Mouse (Mus musculus): ENCODE measurements around the gene Abl2. TPM values are rescaled to one million over a fixed set of nuclear protein-coding genes. Genes with fewer than 3 reads are reported as not detected.
"Not testable (repeated sequence)": the region's sequence is repeated elsewhere in the genome, so short reads cannot be mapped to it uniquely, and the experiment has no call there.

Abl2 gene
- polyA plus RNA-seq, 1 experiment from 2014 or later, result 5.8 TPM

- WGBS, result 32% methylated on average over 10 of the region's 10 CpGs
- no peak for ATAC-seq
- H3K4me2 ChIP-seq, result no peak overlapping the region
- no peaks in the 10 kb centered on the region for H3K9me3 ChIP-seq (replicated peaks)
- peaks cover 30% of the 10 kb centered on the region for H3K4me1 ChIP-seq
- peaks cover 58% of the 10 kb centered on the region for H3K36me3 ChIP-seq (ENCODE audit: poor library complexity, severe bottlenecking)
- no peak overlapping the region for H3K4me3 ChIP-seq
- no peaks in the 10 kb centered on the region for H3K27me3 ChIP-seq
- H3K27ac ChIP-seq, result no peak overlapping the region
- H3K9ac ChIP-seq, result no peak overlapping the region
Observed at GRCm38 (mm10) chr1:156644061-156644460, 85.5 kb downstream of the Abl2 start.

GRCm38 (mm10) chr1:156644780-156645523, 86.4 kb downstream of the Abl2 start:
- Histone ChIP-seq H3K27me3 (no peaks in the 10 kb centered on the region), H3K9ac (no peak overlapping the region), H3K4me1 (peaks cover 30% of the 10 kb centered on the region), H3K4me3 (no peak overlapping the region), H3K27ac (peak overlapping the region; percentile 44), H3K9me3 (replicated peaks) (no peaks in the 10 kb centered on the region), H3K36me3 (ENCODE audit: poor library complexity, severe bottlenecking) (peaks cover 52% of the 10 kb centered on the region), H3K4me2 (no peak overlapping the region)
- 64% methylated on average over 13 of the region's 13 CpGs for WGBS
- ATAC-seq, result no peak

DNA sequence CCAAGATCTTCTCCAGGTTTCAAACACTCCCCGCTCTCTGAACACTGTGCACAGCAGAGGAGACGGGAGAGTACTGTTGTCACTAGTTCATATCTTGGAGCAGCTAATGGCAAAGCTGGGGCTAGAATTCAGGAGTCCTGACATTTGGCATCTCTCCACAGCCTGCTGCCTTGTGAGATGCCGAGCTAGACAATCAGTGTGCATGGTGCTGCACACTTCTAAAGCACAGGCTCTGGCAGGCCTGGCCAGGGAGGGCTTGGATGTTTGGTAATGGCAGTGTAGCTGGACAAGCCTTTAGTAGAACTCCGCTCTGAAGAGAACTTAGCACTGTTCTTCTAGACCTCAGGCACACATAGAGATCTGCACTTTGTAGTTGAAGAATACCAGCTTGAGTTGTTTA, 87.4 kb downstream of the Abl2 start:
- ATAC-seq, result no peak
- H3K4me3 ChIP-seq, result no peak overlapping the region
- H3K27ac ChIP-seq, result no peak overlapping the region; the same call in 1 of the 2 replicates
- peaks cover 42% of the 10 kb centered on the region for H3K36me3 ChIP-seq (ENCODE audit: poor library complexity, severe bottlenecking)
- 81% methylated on average over 4 of the region's 4 CpGs for WGBS
- no peak overlapping the region for H3K9ac ChIP-seq
- no peaks in the 10 kb centered on the region for H3K9me3 ChIP-seq (replicated peaks)
- H3K4me2 ChIP-seq, result no peak overlapping the region
- H3K27me3 ChIP-seq, result no peaks in the 10 kb centered on the region
- H3K4me1 ChIP-seq, result peaks cover 30% of the 10 kb centered on the region

DNA sequence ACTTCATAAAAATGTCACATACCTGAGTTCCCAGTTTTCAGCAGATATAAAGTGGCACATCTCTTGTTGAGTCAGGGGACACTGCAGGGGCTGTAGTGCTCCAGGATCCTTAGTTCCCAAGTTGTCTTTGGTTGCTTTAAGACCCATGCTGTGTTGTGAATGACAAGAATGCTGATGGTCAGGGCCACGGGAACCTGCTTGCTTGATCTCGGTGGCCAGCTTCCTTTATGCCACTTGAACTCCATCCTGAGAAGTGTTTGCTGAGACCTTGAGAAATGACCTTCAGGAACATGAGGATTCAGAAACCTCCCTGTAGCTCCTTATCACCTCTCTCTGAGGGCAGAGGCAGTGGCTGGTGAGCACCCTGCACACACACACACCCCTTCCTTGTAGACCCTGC, 90.1 kb downstream of the Abl2 start:
- Histone ChIP-seq H3K27me3 (no peaks in the 10 kb centered on the region), H3K36me3 (ENCODE audit: poor library complexity, severe bottlenecking) (peaks cover 17% of the 10 kb centered on the region; the same call in 1 of the 2 replicates), H3K9me3 (replicated peaks) (no peaks in the 10 kb centered on the region), H3K27ac (no peak overlapping the region), H3K4me2 (no peak overlapping the region), H3K4me3 (no peak overlapping the region), H3K9ac (no peak overlapping the region), H3K4me1 (peaks cover 24% of the 10 kb centered on the region)
- WGBS, result 39% methylated on average over 2 of the region's 2 CpGs
- no peak for ATAC-seq

GRCm38 (mm10) chr1:156650631-156651030, 92.0 kb downstream of the Abl2 start:
- no peaks in the 10 kb centered on the region for H3K9me3 ChIP-seq (replicated peaks)
- WGBS, result 79% methylated on average over 9 of the region's 9 CpGs
- 0 out of 2 replicates have a peak, but pooled peaks cover 7% of the 10 kb centered on the region for H3K4me1 ChIP-seq
- peaks cover 17% of the 10 kb centered on the region; the same call in 1 of the 2 replicates for H3K36me3 ChIP-seq (ENCODE audit: poor library complexity, severe bottlenecking)
- no peak overlapping the region for H3K4me3 ChIP-seq
- H3K27ac ChIP-seq, result no peak overlapping the region
- no peaks in the 10 kb centered on the region for H3K27me3 ChIP-seq
- no peak overlapping the region for H3K9ac ChIP-seq
- H3K4me2 ChIP-seq, result no peak overlapping the region
- 0 out of 2 replicates have a peak, but pooled peaks have one; percentile 36 for ATAC-seq

GRCm38 (mm10) chr1:156652189-156652822, 93.7 kb downstream of the Abl2 start:
- Histone ChIP-seq H3K4me2 (no peak overlapping the region), H3K9ac (no peak overlapping the region), H3K4me1 (0 out of 2 replicates have a peak, but pooled peaks cover 2% of the 10 kb centered on the region), H3K27me3 (no peaks in the 10 kb centered on the region), H3K36me3 (ENCODE audit: poor library complexity, severe bottlenecking) (peaks cover 18% of the 10 kb centered on the region; the same call in 1 of the 2 replicates), H3K9me3 (replicated peaks) (no peaks in the 10 kb centered on the region), H3K27ac (no peak overlapping the region), H3K4me3 (no peak overlapping the region)
- 77% methylated on average over 6 of the region's 6 CpGs for WGBS
- no peak for ATAC-seq

- H3K9me3 ChIP-seq (replicated peaks), result no peaks in the 10 kb centered on the region
- H3K9ac ChIP-seq, result no peak overlapping the region
- H3K4me3 ChIP-seq, result no peak overlapping the region
- H3K4me1 ChIP-seq, result 0 out of 2 replicates have a peak, but pooled peaks cover 2% of the 10 kb centered on the region
- no peaks in the 10 kb centered on the region for H3K27me3 ChIP-seq
- H3K36me3 ChIP-seq (ENCODE audit: poor library complexity, severe bottlenecking), result 0 out of 2 replicates have a peak, but pooled peaks cover 5% of the 10 kb centered on the region
- ATAC-seq, result no peak
- 82% methylated on average over 13 of the region's 13 CpGs for WGBS
- H3K27ac ChIP-seq, result no peak overlapping the region
- no peak overlapping the region for H3K4me2 ChIP-seq
Observed at GRCm38 (mm10) chr1:156654735-156655530, 96.3 kb downstream of the Abl2 start.

DNA sequence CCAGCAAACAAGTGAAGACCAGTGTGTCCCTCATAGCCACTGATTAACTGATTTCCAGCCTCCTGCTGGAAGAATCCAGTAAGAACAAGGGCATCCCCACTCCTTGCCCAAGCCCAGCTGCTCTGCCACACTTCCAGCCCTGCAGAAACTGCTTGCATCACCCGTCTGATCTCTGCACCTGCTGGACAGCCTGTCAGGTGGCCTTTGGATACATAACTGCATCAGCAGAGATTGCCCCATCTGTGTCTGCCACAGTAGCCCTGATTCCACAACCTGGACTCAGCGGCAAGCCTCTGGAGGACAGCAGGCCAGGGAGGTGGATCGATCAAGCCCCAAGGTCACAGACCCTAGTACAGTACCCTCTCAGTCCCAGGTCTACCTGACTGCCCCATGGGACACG, 98.9 kb downstream of the Abl2 start:
- ATAC-seq, result no peak
- Histone ChIP-seq H3K27me3 (no peaks in the 10 kb centered on the region), H3K4me2 (no peak overlapping the region), H3K27ac (no peak overlapping the region), H3K9me3 (replicated peaks) (no peaks in the 10 kb centered on the region), H3K4me3 (no peak overlapping the region), H3K4me1 (0 out of 2 replicates have a peak, but pooled peaks cover 1% of the 10 kb centered on the region), H3K36me3 (ENCODE audit: poor library complexity, severe bottlenecking) (0 out of 2 replicates have a peak, but pooled peaks cover 5% of the 10 kb centered on the region), H3K9ac (no peak overlapping the region)
- 85% methylated on average over 4 of the region's 4 CpGs for WGBS

DNA sequence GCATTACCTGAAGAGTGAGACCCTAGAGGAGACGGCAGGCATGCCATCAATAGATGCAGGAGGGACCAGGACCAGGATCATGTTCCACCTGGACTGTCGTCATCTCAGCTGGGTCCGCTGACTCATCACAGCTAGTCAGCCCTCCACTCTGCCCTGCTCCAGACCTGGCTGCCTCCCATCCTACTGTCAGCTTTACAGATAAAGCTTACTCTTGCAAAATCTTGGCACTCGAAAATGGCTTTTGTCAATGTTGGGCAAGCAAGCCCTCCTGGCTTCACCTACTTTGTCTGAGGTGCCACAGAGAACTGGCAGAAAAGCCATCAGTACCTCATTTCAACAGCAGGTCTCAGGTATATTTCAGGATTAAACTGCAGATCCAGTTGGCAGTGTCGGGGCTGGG, 100.1 kb downstream of the Abl2 start:
- no peak overlapping the region for H3K4me3 ChIP-seq
- no peaks in the 10 kb centered on the region for H3K27me3 ChIP-seq
- 87% methylated on average over 5 of the region's 5 CpGs for WGBS
- H3K9ac ChIP-seq, result no peak overlapping the region
- no peaks in the 10 kb centered on the region for H3K9me3 ChIP-seq (replicated peaks)
- ATAC-seq, result no peak
- H3K4me2 ChIP-seq, result no peak overlapping the region
- 0 out of 2 replicates have a peak, but pooled peaks cover 5% of the 10 kb centered on the region for H3K36me3 ChIP-seq (ENCODE audit: poor library complexity, severe bottlenecking)
- H3K4me1 ChIP-seq, result no peaks in the 10 kb centered on the region
- H3K27ac ChIP-seq, result no peak overlapping the region

DNA sequence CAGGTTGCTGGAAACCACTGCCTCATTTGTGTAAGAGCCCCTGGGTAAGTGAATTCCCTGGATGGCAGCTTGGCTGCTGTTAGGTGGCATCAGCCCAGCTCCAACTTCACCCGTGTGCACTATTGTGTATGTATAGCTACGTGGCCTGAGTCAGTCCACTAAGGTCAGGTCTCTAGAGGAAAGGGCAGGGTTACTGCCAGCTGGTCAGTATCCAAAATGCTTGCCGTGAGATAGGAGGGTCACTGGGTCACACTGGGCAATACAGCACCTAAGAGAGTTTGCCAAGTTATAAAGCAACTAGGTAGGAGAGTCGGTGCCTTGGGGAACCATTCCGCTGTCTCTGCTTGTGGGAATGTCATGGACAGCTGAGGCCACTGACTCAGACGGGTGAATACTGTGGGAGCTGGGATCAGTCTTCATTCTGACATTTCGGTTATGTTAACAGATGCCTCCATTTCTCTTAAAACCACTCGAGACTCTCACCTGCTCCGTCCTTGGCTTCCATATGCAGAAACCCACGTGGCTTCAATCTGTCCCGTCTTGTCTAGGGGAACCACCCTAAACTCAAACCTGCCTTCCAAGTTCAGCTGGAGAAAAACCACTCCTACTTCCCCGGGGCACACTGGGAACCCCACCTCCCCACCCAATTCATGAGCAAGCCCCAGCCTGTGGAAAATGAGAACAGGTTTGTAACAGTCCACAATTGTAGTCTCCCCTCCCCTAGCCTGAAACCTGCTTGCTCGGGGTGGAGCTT, 101.5 kb downstream of the Abl2 start:
- H3K4me3 ChIP-seq, result no peak overlapping the region
- no peaks in the 10 kb centered on the region for H3K27me3 ChIP-seq
- no peaks in the 10 kb centered on the region for H3K4me1 ChIP-seq
- H3K9ac ChIP-seq, result no peak overlapping the region
- 0 out of 2 replicates have a peak, but pooled peaks cover 5% of the 10 kb centered on the region for H3K36me3 ChIP-seq (ENCODE audit: poor library complexity, severe bottlenecking)
- ATAC-seq, result no peak
- WGBS, result 88% methylated on average over 13 of the region's 13 CpGs
- no peak overlapping the region for H3K4me2 ChIP-seq
- no peaks in the 10 kb centered on the region for H3K9me3 ChIP-seq (replicated peaks)
- H3K27ac ChIP-seq, result no peak overlapping the region

- H3K4me3 ChIP-seq; H3K9me3 ChIP-seq (replicated peaks); H3K4me1 ChIP-seq; H3K4me2 ChIP-seq; ATAC-seq; H3K27ac ChIP-seq; H3K9ac ChIP-seq; H3K27me3 ChIP-seq; H3K36me3 ChIP-seq (ENCODE audit: poor library complexity, severe bottlenecking): not testable (repeated sequence)
- 79% methylated on average over 21 of the region's 21 CpGs for WGBS
Observed at GRCm38 (mm10) chr1:156660660-156661236, 102.2 kb downstream of the Abl2 start.

Measured in forebrain, embryonic 13.5 days (tissue).